ENCODE assay signal across 20 mouse cellular contexts in genomic region chr14:75197660-75198059, GRCm38 (mm10). TPM values are rescaled to one million over a fixed set of nuclear protein-coding genes. Genes with fewer than 3 reads are reported as not detected.
DNase-seq lines count a peak whose midpoint lies in the region; ATAC-seq and TF ChIP-seq lines count a peak whose summit lies in the region.
"Had no signal": no experiment of that assay in that cellular context is flagged by ENCODE, and none has a peak within 500 bp of the region (broad histone marks: within the 10 kb centered on the region; RNA-seq: fewer than 3 reads in every experiment).

No protein-coding gene starts in this region.

- ATAC-seq in heart, embryonic 12.5 days (ENCODE audit: insufficient number of reproducible peaks, low FRiP score), result peak; percentile 39; the same call in 1 of the 2 replicates
- peak; percentile 68; the same call in 1 of the 2 replicates for ATAC-seq in liver, embryonic 14.5 days (ENCODE audit: insufficient read depth)
- peak; percentile 78 for ATAC-seq in stomach, embryonic 15.5 days (ENCODE audit: insufficient read depth, low FRiP score, low read depth)
- ATAC-seq: hindbrain, embryonic 16.5 days; lung, postnatal 0 days; Patski had no signal

- H3K9ac ChIP-seq in heart, embryonic 12.5 days, result no peak overlapping the region
- H3K9ac ChIP-seq in heart, adult 2 months (ENCODE audit: low read depth, low read length), result no peak overlapping the region
- H3K9ac ChIP-seq in liver, embryonic 14.5 days (replicated peaks), result no peak overlapping the region
- H3K9ac ChIP-seq in stomach, embryonic 15.5 days, result no peak overlapping the region
- H3K9ac ChIP-seq: heart, embryonic 13.5 days had no signal

- no peak for DNase-seq in heart, adult 2 months
- peak; percentile 33 for DNase-seq in c-Kit-positive CD71-positive TER-119-positive erythroid progenitor cells, embryonic 14.5 days (ENCODE audit: low spot score)
- peak in 1 of 3 experiments; percentile 63 for DNase-seq in liver, embryonic 14.5 days (ENCODE audit: low read depth in 3 of 3, low spot score in 3 of 3)
- DNase-seq in embryo, embryonic 9.5 days (ENCODE audit: extremely low spot score), result no peak
- no peak for DNase-seq in left cerebral cortex, adult 9 months (ENCODE audit: low spot score in 2 of 2)
- DNase-seq in left cerebral cortex, adult 11 months (ENCODE audit: low spot score), result no peak

- intact Hi-C loops in heart, adult 2 months (cut with DNase I), result loop anchor here (5.0 to 10.0 kb wide), 4 partner anchors 70 to 567 kb away; no protein-coding TSS in a partner anchor

- peaks cover 15% of the 10 kb centered on the region; the same call in 1 of the 2 replicates for H3K36me3 ChIP-seq in heart, embryonic 12.5 days
- no peaks in the 10 kb centered on the region for H3K36me3 ChIP-seq in heart, adult 2 months (ENCODE audit: control insufficient read depth, insufficient read depth, low read length)
- no peaks in the 10 kb centered on the region for H3K36me3 ChIP-seq in liver, embryonic 14.5 days (replicated peaks; ENCODE audit: control insufficient read depth, insufficient read depth, low read depth)
- H3K36me3 ChIP-seq in stomach, embryonic 15.5 days, result 0 out of 2 replicates have a peak, but pooled peaks cover 7% of the 10 kb centered on the region
- H3K36me3 ChIP-seq: embryonic facial prominence, embryonic 10.5 days had no signal

- no peak overlapping the region for H3K4me3 ChIP-seq in heart, embryonic 12.5 days
- no peak overlapping the region for H3K4me3 ChIP-seq in heart, adult 2 months
- no peak overlapping the region for H3K4me3 ChIP-seq in liver, embryonic 14.5 days (ENCODE audit: insufficient read depth in 1 of 2, low read depth in 2 of 2, low read length in 2 of 2)
- H3K4me3 ChIP-seq in stomach, embryonic 15.5 days (replicated peaks), result no peak overlapping the region
- H3K4me3 ChIP-seq: embryonic facial prominence, embryonic 10.5 days; heart, embryonic 13.5 days had no signal

- no peak for TF ChIP-seq EP300 in heart, adult 2 months (IDR thresholded peaks at IDR 0.05; ENCODE audit: insufficient read depth, low read depth, low read length)
- TF ChIP-seq EP300 in liver, embryonic 14.5 days (IDR thresholded peaks at IDR 0.05; ENCODE audit: low read depth), result peak; percentile 72

- H3K27ac ChIP-seq in heart, embryonic 12.5 days (ENCODE audit: poor library complexity, severe bottlenecking), result no peak overlapping the region
- H3K27ac ChIP-seq in heart, adult 2 months, result no peak overlapping the region
- H3K27ac ChIP-seq in liver, embryonic 14.5 days, result no peak overlapping the region
- H3K27ac ChIP-seq in stomach, embryonic 15.5 days, result 0 out of 2 replicates have a peak overlapping the region, but pooled peaks have one; percentile 16
- H3K27ac ChIP-seq: embryonic facial prominence, embryonic 10.5 days; heart, embryonic 13.5 days had no signal

- no peak overlapping the region for H3K4me2 ChIP-seq in heart, embryonic 12.5 days
- H3K4me2 ChIP-seq in liver, embryonic 14.5 days (ENCODE audit: low read depth), result no peak overlapping the region
- peak overlapping the region; percentile 13; the same call in 1 of the 2 replicates for H3K4me2 ChIP-seq in stomach, embryonic 15.5 days
- H3K4me2 ChIP-seq: heart, embryonic 13.5 days had no signal

- H3K27me3 ChIP-seq in heart, embryonic 12.5 days (replicated peaks), result no peaks in the 10 kb centered on the region
- H3K27me3 ChIP-seq in heart, adult 2 months (ENCODE audit: control insufficient read depth, insufficient read depth, low read length), result no peaks in the 10 kb centered on the region
- no peaks in the 10 kb centered on the region for H3K27me3 ChIP-seq in liver, embryonic 14.5 days (ENCODE audit: control insufficient read depth, insufficient read depth, low read length)
- H3K27me3 ChIP-seq in stomach, embryonic 15.5 days (replicated peaks), result no peaks in the 10 kb centered on the region
- H3K27me3 ChIP-seq: heart, embryonic 13.5 days; Patski had no signal

- no peaks in the 10 kb centered on the region for H3K79me2 ChIP-seq in heart, adult 2 months (replicated peaks; ENCODE audit: control insufficient read depth, insufficient read depth, low read length)

- H3K4me1 ChIP-seq in heart, embryonic 12.5 days (replicated peaks), result peaks cover 9% of the 10 kb centered on the region
- H3K4me1 ChIP-seq in heart, adult 2 months (ENCODE audit: control insufficient read depth, insufficient read depth, low read length), result no peaks in the 10 kb centered on the region
- peaks cover 5 to 8% of the 10 kb centered on the region in 2 experiments for H3K4me1 ChIP-seq in liver, embryonic 14.5 days (replicated peaks; ENCODE audit: control insufficient read depth in 2 of 2, insufficient read depth in 2 of 2, low read length in 1 of 2)
- H3K4me1 ChIP-seq in stomach, embryonic 15.5 days, result no peaks in the 10 kb centered on the region
- H3K4me1 ChIP-seq: embryonic facial prominence, embryonic 10.5 days had no signal

- TF ChIP-seq CTCF in heart, adult 2 months (IDR thresholded peaks at IDR 0.05), result no peak
- no peak for TF ChIP-seq CTCF in liver, embryonic 14.5 days (IDR thresholded peaks at IDR 0.05; ENCODE audit: low read depth)

- no peak for TF ChIP-seq POLR2A in heart, adult 2 months (IDR thresholded peaks at IDR 0.05; ENCODE audit: insufficient read depth, low read depth, low read length)

- 16% methylated on average over 7 of the region's 7 CpGs for WGBS in heart, embryonic 12.5 days
- WGBS in heart, adult 2 months, result 35% methylated on average over 7 of the region's 7 CpGs
- 13% methylated on average over 7 of the region's 7 CpGs for WGBS in liver, embryonic 14.5 days (ENCODE audit: insufficient replicate concordance)
- 33% methylated on average over 7 of the region's 7 CpGs for WGBS in stomach, embryonic 15.5 days

- peaks cover 7% of the 10 kb centered on the region for H3K9me3 ChIP-seq in heart, embryonic 12.5 days (replicated peaks)
- no peaks in the 10 kb centered on the region for H3K9me3 ChIP-seq in liver, embryonic 14.5 days (ENCODE audit: control insufficient read depth, low read length)
- H3K9me3 ChIP-seq in stomach, embryonic 15.5 days, result no peaks in the 10 kb centered on the region
- H3K9me3 ChIP-seq: embryonic facial prominence, embryonic 10.5 days; heart, embryonic 13.5 days had no signal

RNA-seq across cellular contexts. Expression of gene Cpb2, which starts 44.4 kb away (rescaled TPM):
- polyA plus RNA-seq in heart, embryonic 12.5 days (2016; fragmentation: Nextera tagmentation; extraction: Ambion mirVana), result 0.15 and 0.87 TPM in 2 replicates
- not detected for total RNA-seq in heart, adult 2 months (2021)
- polyA plus RNA-seq in heart, adult 2 months (2012; rRNA removed), result not detected in 2 replicates
- 59.7 and 62.1 TPM in 2 replicates for polyA plus RNA-seq in liver, embryonic 14.5 days (2012; rRNA removed)
- 93.5 and 106 TPM in 2 replicates for polyA plus RNA-seq in liver, embryonic 14.5 days (2014; fragmentation: Nextera tagmentation; extraction: Ambion mirVana)
- polyA plus RNA-seq in stomach, embryonic 15.5 days (2015; fragmentation: Nextera tagmentation; extraction: Ambion mirVana), result 5.0 and 10.3 TPM in 2 replicates
- total RNA-seq: gastrocnemius, postnatal 10 days; layer of hippocampus, adult 18-20 months; left cerebral cortex, postnatal 36 days; monocyte, adult 5-6 weeks had no signal
- polyA plus RNA-seq: C2C12; embryonic facial prominence, embryonic 10.5 days; forebrain, embryonic 11.5 days; hindbrain, embryonic 16.5 days; lung, postnatal 0 days; Patski; thymus, adult 2 months had no signal
